Mouse (Mus musculus): ENCODE measurements at regions not wholly inside any gene's neighbourhood (a gene's known extent, or its start where the extent isn't known, plus 50 kb on each side); places are given as distances from the start of the nearest gene placed in this dataset.
A peak's percentile ranks its signal among the peaks of the same experiment; 100 is the strongest.

- no peak for DNase-seq
These were observed 111.7 kb downstream of the Cdh26 start for GRCm38 (mm10) chr2:178542032-178542431.

GRCm38 (mm10) chr2:178544411-178544810 lies 114.1 kb downstream of the Cdh26 start:
- DNase-seq, result no peak

GRCm38 (mm10) chr2:178545601-178546352 lies 115.4 kb downstream of the Cdh26 start:
- no peak for DNase-seq

- no peak for DNase-seq
These were observed 116.0 kb downstream of the Cdh26 start for GRCm38 (mm10) chr2:178546353-178546720.

- no peak for DNase-seq
These were observed 116.6 kb downstream of the Cdh26 start for GRCm38 (mm10) chr2:178546888-178547287.

- DNase-seq, result peak; percentile 25
These were observed 118.6 kb downstream of the Cdh26 start for GRCm38 (mm10) chr2:178548937-178549336.

GRCm38 (mm10) chr2:178553736-178554135 lies 123.4 kb downstream of the Cdh26 start:
- no peak for DNase-seq

GRCm38 (mm10) chr2:178555692-178556340 lies 125.5 kb downstream of the Cdh26 start:
- DNase-seq, result no peak

GRCm38 (mm10) chr2:178557934-178558333 lies 127.6 kb downstream of the Cdh26 start:
- no peak for DNase-seq

GRCm38 (mm10) chr2:178563287-178563686 lies 133.0 kb downstream of the Cdh26 start:
- no peak for DNase-seq

- peak; percentile 75 for DNase-seq
These were observed 135.1 kb downstream of the Cdh26 start for GRCm38 (mm10) chr2:178565368-178565818.

GRCm38 (mm10) chr2:178567493-178567892 lies 137.2 kb downstream of the Cdh26 start:
- DNase-seq, result no peak

GRCm38 (mm10) chr2:178572301-178572700 lies 142.0 kb downstream of the Cdh26 start:
- DNase-seq, result no peak

GRCm38 (mm10) chr2:178574859-178575258 lies 144.5 kb downstream of the Cdh26 start:
- DNase-seq, result peak; percentile 32

- no peak for DNase-seq
These were observed 145.1 kb downstream of the Cdh26 start for GRCm38 (mm10) chr2:178575403-178575802.

- no peak for DNase-seq
These were observed 145.7 kb downstream of the Cdh26 start for GRCm38 (mm10) chr2:178576067-178576466.

GRCm38 (mm10) chr2:178579571-178579970 lies 149.2 kb downstream of the Cdh26 start:
- no peak for DNase-seq

- DNase-seq, result no peak
These were observed 151.0 kb downstream of the Cdh26 start for GRCm38 (mm10) chr2:178581306-178581705.

GRCm38 (mm10) chr2:178584970-178585566 lies 154.7 kb downstream of the Cdh26 start:
- no peak for DNase-seq

GRCm38 (mm10) chr2:178587134-178587636 lies 156.9 kb downstream of the Cdh26 start:
- no peak for DNase-seq

- DNase-seq, result no peak
These were observed 163.4 kb downstream of the Cdh26 start for GRCm38 (mm10) chr2:178593743-178594142.

- DNase-seq, result no peak
These were observed 163.8 kb downstream of the Cdh26 start for GRCm38 (mm10) chr2:178594177-178594576.

- no peak for DNase-seq
These were observed 166.2 kb downstream of the Cdh26 start for GRCm38 (mm10) chr2:178596312-178597083.
